Mouse (Mus musculus) ES-E14 (cell line): ENCODE results near the gene Naglu. TPM values are rescaled to one million over a fixed set of nuclear protein-coding genes. Genes with fewer than 3 reads are reported as not detected.

Experiments used
- DNase-seq: peaks from one replicate; pipeline ENCODE4 v3.0.0-alpha.2; 2013; ENCODE audit warnings: low read depth, low spot score
- H3K27ac ChIP-seq: 2 replicates; pipeline ENCODE4 v1.5.1; 2012; ENCODE audit warnings: low read depth, mild to moderate bottlenecking, low read length, moderate library complexity, mixed read lengths; ENCODE audit not compliant: poor library complexity, insufficient read depth, severe bottlenecking
- H3K36me3 ChIP-seq: 2 replicates; pipeline ENCODE4 v1.6.1; 2012; ENCODE audit warnings: mild to moderate bottlenecking, low read length, moderate library complexity, mixed read lengths; ENCODE audit not compliant: control insufficient read depth, poor library complexity, insufficient read depth, severe bottlenecking
- H3K4me1 ChIP-seq, 2 experiments: fragments of 150-350 bp in 1 of 2; sonication (generic) in 1 of 2; 2 replicates each; pipeline ENCODE4 v1.6.1; 2012; ENCODE audit warnings: low read length in 2 of 2, mild to moderate bottlenecking in 1 of 2, mixed read lengths in 1 of 2; ENCODE audit not compliant: control insufficient read depth in 2 of 2, insufficient read depth in 2 of 2, poor library complexity in 1 of 2
- H3K4me3 ChIP-seq, 2 experiments: fragments of 150-350 bp in 1 of 2; sonication (generic) in 1 of 2; 2 replicates each; pipeline ENCODE4 v1.5.1; 2012; ENCODE audit warnings: low read length in 2 of 2, low read depth in 1 of 2, mild to moderate bottlenecking in 1 of 2, mixed read lengths in 1 of 2; ENCODE audit not compliant: insufficient read depth in 1 of 2, poor library complexity in 1 of 2, severe bottlenecking in 1 of 2
- H3K9ac ChIP-seq: 2 replicates; pipeline ENCODE4 v1.6.1; 2012; ENCODE audit warnings: low read depth, mild to moderate bottlenecking, low read length, mixed read lengths; ENCODE audit not compliant: poor library complexity, insufficient read depth, severe bottlenecking
- H3K9me3 ChIP-seq: fragments of 150-350 bp; sonication (generic); 2 replicates; pipeline ENCODE4 v1.6.1; 2012; ENCODE audit warnings: low read depth, mild to moderate bottlenecking, low read length; ENCODE audit not compliant: control insufficient read depth, insufficient read depth
- CHD2 ChIP-seq: IDR thresholded peaks from 2 replicates; pipeline ENCODE4 v1.6.1; 2014; ENCODE audit warnings: mild to moderate bottlenecking, low read depth, low read length, inconsistent platforms
- HCFC1 ChIP-seq: IDR thresholded peaks from 2 replicates; pipeline ENCODE4 v1.6.1; 2012; ENCODE audit warnings: low read length, inconsistent platforms, borderline replicate concordance; ENCODE audit not compliant: insufficient read depth
- MAFK ChIP-seq: IDR thresholded peaks from 2 replicates; pipeline ENCODE4 v1.6.1; 2014; ENCODE audit warnings: mild to moderate bottlenecking, low read depth, low read length, inconsistent platforms; ENCODE audit not compliant: insufficient read depth
- ZC3H11A ChIP-seq: IDR thresholded peaks from 2 replicates; pipeline ENCODE4 v1.6.1; 2012; ENCODE audit warnings: low read depth, mild to moderate bottlenecking, inconsistent platforms, low read length, borderline replicate concordance
- ZNF384 ChIP-seq: IDR thresholded peaks from 2 replicates; pipeline ENCODE4 v1.6.1; 2012; ENCODE audit warnings: low read depth, low read length, inconsistent platforms
- in situ Hi-C, 2 experiments: fragments of 600-800 bp; cut with MboI; formaldehyde crosslinking; loops; one replicate each; pipeline ENCODE4 v1.15.1; 2025; ENCODE audit warnings: low sequenced_read_pairs in 2 of 2, inconsistent platforms in 1 of 2; ENCODE audit not compliant: unreplicated experiment in 2 of 2
- total RNA-seq: library from RNA; depleted of rRNA; stranded (reverse); fragments of 300-350 nt; gene quantifications from 2 replicates; pipeline ENCODE4 v1.2.3, GENCODE M21; 2012; rRNA removed

Naglu gene
- total RNA-seq, 1 experiment = 4.7 TPM

DNA sequence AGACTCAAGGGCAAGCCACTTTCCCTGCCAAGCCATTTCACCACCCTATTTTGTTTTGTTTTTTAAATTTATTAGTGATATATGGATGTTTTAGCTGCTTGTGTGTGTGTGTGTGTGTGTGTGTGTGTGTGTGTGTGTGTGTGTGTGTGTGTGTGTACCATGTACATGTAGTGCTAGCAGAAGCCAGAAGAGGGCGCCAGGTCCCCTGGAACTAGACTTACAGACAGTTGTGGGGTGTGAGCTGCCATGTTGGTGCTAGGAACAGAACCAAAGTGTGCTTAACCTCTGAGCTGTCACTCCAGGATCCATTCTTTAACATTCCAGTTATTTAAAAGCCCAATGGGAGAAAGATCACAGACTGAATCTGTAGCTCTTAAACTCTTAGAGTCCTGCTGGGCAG is 57.3 kb downstream of the Naglu start:
- peaks cover 0 to 2% of the 10 kb centered on the region in 2 experiments; a peak in 1 of 4 replicates for H3K4me1 ChIP-seq
- in situ Hi-C loops = no loop called here
- no peak overlapping the region for H3K27ac ChIP-seq
- peaks cover 19% of the 10 kb centered on the region; the same call in 1 of the 2 replicates for H3K36me3 ChIP-seq
- no peaks in the 10 kb centered on the region for H3K9me3 ChIP-seq
- TF ChIP-seq CHD2 = no peak
- no peak for TF ChIP-seq ZNF384
- no peak for TF ChIP-seq ZC3H11A
- TF ChIP-seq HCFC1 = no peak
- no peak for TF ChIP-seq MAFK
- H3K9ac ChIP-seq = no peak overlapping the region
- no peak for DNase-seq
- H3K4me3 ChIP-seq = no peak overlapping the region

Other genes with a start within 250 kb of the Naglu start
- 3.4 and 4.3 TPM in 2 replicates for gene Stat5b, start 219.3 kb upstream of the Naglu start, total RNA-seq
- 1.7 TPM in 2 replicates for gene Stat5a, start 210.7 kb upstream of the Naglu start, total RNA-seq
- 61.5 and 78.9 TPM in 2 replicates for gene Stat3, start 130.5 kb upstream of the Naglu start, total RNA-seq
- 16.4 and 30.7 TPM in 2 replicates for gene Cavin1, start 99.1 kb upstream of the Naglu start, total RNA-seq
- 38.1 and 43.4 TPM in 2 replicates for gene Atp6v0a1, start 60.6 kb upstream of the Naglu start, total RNA-seq
- gene Hsd17b1, start 8.4 kb downstream of the Naglu start, total RNA-seq = 2.4 and 3.4 TPM in 2 replicates
- 21.9 and 22.9 TPM in 2 replicates for gene Coasy, start 12.6 kb downstream of the Naglu start, total RNA-seq
- 30.7 and 42.0 TPM in 2 replicates for gene Mlx, start 17.3 kb downstream of the Naglu start, total RNA-seq
- gene Psmc3ip, start 25.4 kb downstream of the Naglu start, total RNA-seq = 20.6 and 31.5 TPM in 2 replicates
- 60.4 and 65.2 TPM in 2 replicates for gene Retreg3, start 49.9 kb downstream of the Naglu start, total RNA-seq
- gene Tubg1, start 49.9 kb downstream of the Naglu start, total RNA-seq = 27.5 and 38.6 TPM in 2 replicates
- gene Tubg2, start 85.9 kb downstream of the Naglu start, total RNA-seq = 0.31 and 0.74 TPM in 2 replicates
- gene Cntnap1, start 100.5 kb downstream of the Naglu start, total RNA-seq = 0.18 and 0.58 TPM in 2 replicates
- 3.4 and 5.1 TPM in 2 replicates for gene Plekhh3, start 101.3 kb downstream of the Naglu start, total RNA-seq
- gene Ccr10, start 105.4 kb downstream of the Naglu start, total RNA-seq = 0.31 TPM in 1 of 2 replicates, not detected in the other
- gene Ezh1, start 156.5 kb downstream of the Naglu start, total RNA-seq = 18.3 and 18.9 TPM in 2 replicates
- gene Ramp2, start 176.0 kb downstream of the Naglu start, total RNA-seq = 4.0 and 5.6 TPM in 2 replicates
- 105 and 135 TPM in 2 replicates for gene Vps25, start 183.7 kb downstream of the Naglu start, total RNA-seq
- gene Wnk4, start 190.6 kb downstream of the Naglu start, total RNA-seq = 0.49 and 1.1 TPM in 2 replicates
- 2.1 and 2.4 TPM in 2 replicates for gene Cntd1, start 209.0 kb downstream of the Naglu start, total RNA-seq
- gene Coa3, start 209.1 kb downstream of the Naglu start, total RNA-seq = 107 and 139 TPM in 2 replicates
- 80.6 and 89.2 TPM in 2 replicates for gene Becn1, start 232.3 kb downstream of the Naglu start, total RNA-seq
- gene Psme3, start 246.2 kb downstream of the Naglu start, total RNA-seq = 40.0 and 57.0 TPM in 2 replicates